Mouse (Mus musculus) B cell, adult 62 days (primary cell): ENCODE measurements around the gene Xcr1. TPM values are rescaled to one million over a fixed set of nuclear protein-coding genes. Genes with fewer than 3 reads are reported as not detected.

Experiments
- total RNA-seq: library from RNA; stranded (reverse); gene quantifications from 4 replicates; pipeline ENCODE4 v1.2.4, GENCODE M21; 2023

The Xcr1 gene
- 0.12 to 0.18 TPM (median 0.13 TPM) in 3 of 4 replicates, not detected in the other for total RNA-seq

GRCm38 (mm10) chr9:123861929-123862328, at the start of gene Xcr1:
Xcr1 (minus strand) TSS chr9:123862029.

GRCm38 (mm10) chr9:123851713-123852448, 9.9 kb downstream of the Xcr1 start, which contains the start of gene Fyco1:
Fyco1 (minus strand) TSS chr9:123851899.

GRCm38 (mm10) chr9:123806267-123806666, 55.6 kb downstream of the Xcr1 start, which contains the start of gene Cxcr6:
Cxcr6 (plus strand) TSS chr9:123806475.

Other genes starting within 250 kb of the Xcr1 start
- gene Slc6a20b, start 229.5 kb downstream of the Xcr1 start, total RNA-seq: not detected in 4 replicates
- gene Ccr9, start 183.6 kb downstream of the Xcr1 start, total RNA-seq: 0.78 to 1.0 TPM (median 1.0 TPM) in 4 replicates
- not detected in 4 replicates for gene Slc6a20a, start 183.1 kb downstream of the Xcr1 start, total RNA-seq
- gene Lztfl1, start 144.3 kb downstream of the Xcr1 start, total RNA-seq: 270 to 295 TPM (median 292 TPM) in 4 replicates
- gene Cxcr6, start 55.6 kb downstream of the Xcr1 start, total RNA-seq: not detected in 4 replicates
- gene Fyco1, start 10.1 kb downstream of the Xcr1 start, total RNA-seq: 35.9 to 45.9 TPM (median 41.4 TPM) in 4 replicates
- gene Ccr1, start 106.7 kb upstream of the Xcr1 start, total RNA-seq: 1.1 to 1.9 TPM (median 1.6 TPM) in 4 replicates
- 0.51 TPM in 1 of 4 replicates, not detected in the others for gene Ccr1l1, start 116.4 kb upstream of the Xcr1 start, total RNA-seq
- 0.69 to 1.3 TPM (median 0.93 TPM) in 4 replicates for gene Ccr3, start 159.9 kb upstream of the Xcr1 start, total RNA-seq
- 0.33 to 0.72 TPM (median 0.39 TPM) in 4 replicates for gene Ccr2, start 239.9 kb upstream of the Xcr1 start, total RNA-seq